Mouse (Mus musculus) lung, postnatal 36 days (tissue): ENCODE results near the gene Lepr.
A peak's percentile ranks its signal among the peaks of the same experiment; 100 is the strongest.

Experiments used
- DNase-seq: peaks from one replicate; pipeline ENCODE4 v3.0.0; 2022; ENCODE audit warnings: mixed read lengths

Gene Lepr

GRCm38 (mm10) chr4:101717367-101718121 lies at the start of gene Lepr:
TSS of gene Lepr (plus strand) at chr4:101717404.
- DNase-seq: peak; percentile 50

- no peak for DNase-seq
Measured at GRCm38 (mm10) chr4:101669161-101669560, 48.0 kb upstream of the Lepr start.

- no peak for DNase-seq
Measured at GRCm38 (mm10) chr4:101669811-101670210, 47.4 kb upstream of the Lepr start.

- DNase-seq: no peak
Measured at GRCm38 (mm10) chr4:101674790-101675189, 42.4 kb upstream of the Lepr start.

- DNase-seq: peak; percentile 81
Measured at GRCm38 (mm10) chr4:101675726-101676125, 41.5 kb upstream of the Lepr start.

- DNase-seq: no peak
Measured at GRCm38 (mm10) chr4:101682620-101683019, 34.6 kb upstream of the Lepr start.

GRCm38 (mm10) chr4:101683086-101683485 lies 34.1 kb upstream of the Lepr start:
- DNase-seq: no peak

- no peak for DNase-seq
Measured at GRCm38 (mm10) chr4:101684821-101685220, 32.4 kb upstream of the Lepr start.

- no peak for DNase-seq
Measured at GRCm38 (mm10) chr4:101686227-101686810, 30.9 kb upstream of the Lepr start.

GRCm38 (mm10) chr4:101689241-101689640 lies 28.0 kb upstream of the Lepr start:
- no peak for DNase-seq

GRCm38 (mm10) chr4:101689645-101690044 lies 27.6 kb upstream of the Lepr start:
- no peak for DNase-seq

GRCm38 (mm10) chr4:101692892-101693291 lies 24.3 kb upstream of the Lepr start:
- DNase-seq: peak; percentile 71

GRCm38 (mm10) chr4:101694529-101694928 lies 22.7 kb upstream of the Lepr start:
- peak; percentile 87 for DNase-seq

GRCm38 (mm10) chr4:101697236-101697635 lies 20.0 kb upstream of the Lepr start:
- no peak for DNase-seq

- peak; percentile 60 for DNase-seq
Measured at GRCm38 (mm10) chr4:101699423-101699822, 17.8 kb upstream of the Lepr start.

- peak; percentile 43 for DNase-seq
Measured at GRCm38 (mm10) chr4:101700892-101701640, 16.1 kb upstream of the Lepr start.

- DNase-seq: no peak
Measured at GRCm38 (mm10) chr4:101705325-101705724, 11.9 kb upstream of the Lepr start.

GRCm38 (mm10) chr4:101707234-101707633 lies 10.0 kb upstream of the Lepr start:
- no peak for DNase-seq

- DNase-seq: no peak
Measured at GRCm38 (mm10) chr4:101707953-101708352, 9.3 kb upstream of the Lepr start.

GRCm38 (mm10) chr4:101710361-101710760 lies 6.8 kb upstream of the Lepr start:
- DNase-seq: no peak

- DNase-seq: peak; percentile 34
Measured at GRCm38 (mm10) chr4:101711100-101711499, 6.1 kb upstream of the Lepr start.

- no peak for DNase-seq
Measured at GRCm38 (mm10) chr4:101712563-101712962, 4.6 kb upstream of the Lepr start.

- DNase-seq: no peak
Measured at GRCm38 (mm10) chr4:101715302-101715701, 1.9 kb upstream of the Lepr start.

GRCm38 (mm10) chr4:101715805-101716204 lies 1.4 kb upstream of the Lepr start:
- DNase-seq: no peak
